Mouse (Mus musculus): ENCODE results near the gene Slc25a39.
"Not testable (repeated sequence)": the region's sequence is repeated elsewhere in the genome, so short reads cannot be mapped to it uniquely, and the experiment has no call there.

Slc25a39 gene

GRCm38 (mm10) chr11:102415034-102415802, 7.5 kb upstream of the Slc25a39 start:
- DNase-seq (ENCODE audit: extremely low read depth, low read depth, low spot score): no peak

- DNase-seq (ENCODE audit: extremely low read depth, low read depth, low spot score): no peak
Observed at GRCm38 (mm10) chr11:102413059-102413458, 5.3 kb upstream of the Slc25a39 start.

DNA sequence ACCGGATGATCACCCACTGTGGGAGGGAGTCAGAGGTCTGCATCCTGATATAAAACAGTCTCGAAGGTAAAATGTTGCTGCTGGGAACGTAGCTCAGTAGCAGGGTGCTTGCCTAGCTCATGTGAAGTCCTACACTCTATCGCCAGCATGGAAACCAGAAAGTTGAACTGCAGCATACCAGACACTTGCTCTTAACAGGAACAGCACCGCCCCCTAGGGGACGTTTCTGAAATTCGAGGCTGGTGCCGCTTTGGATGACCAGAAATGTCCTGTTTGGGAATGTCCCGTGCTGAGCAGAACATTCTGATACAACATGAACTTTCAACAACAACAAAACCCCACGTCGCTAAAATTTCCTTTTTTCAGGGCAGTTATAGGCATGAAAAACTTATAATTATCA, 4.0 kb upstream of the Slc25a39 start:
- no peak for DNase-seq (ENCODE audit: extremely low read depth, low read depth, low spot score)

- no peak for DNase-seq (ENCODE audit: extremely low read depth, low read depth, low spot score)
Observed at GRCm38 (mm10) chr11:102411061-102411460, 3.3 kb upstream of the Slc25a39 start.

GRCm38 (mm10) chr11:102410345-102410744, 2.6 kb upstream of the Slc25a39 start:
- not testable (repeated sequence) for DNase-seq (ENCODE audit: extremely low read depth, low read depth, low spot score)

DNA sequence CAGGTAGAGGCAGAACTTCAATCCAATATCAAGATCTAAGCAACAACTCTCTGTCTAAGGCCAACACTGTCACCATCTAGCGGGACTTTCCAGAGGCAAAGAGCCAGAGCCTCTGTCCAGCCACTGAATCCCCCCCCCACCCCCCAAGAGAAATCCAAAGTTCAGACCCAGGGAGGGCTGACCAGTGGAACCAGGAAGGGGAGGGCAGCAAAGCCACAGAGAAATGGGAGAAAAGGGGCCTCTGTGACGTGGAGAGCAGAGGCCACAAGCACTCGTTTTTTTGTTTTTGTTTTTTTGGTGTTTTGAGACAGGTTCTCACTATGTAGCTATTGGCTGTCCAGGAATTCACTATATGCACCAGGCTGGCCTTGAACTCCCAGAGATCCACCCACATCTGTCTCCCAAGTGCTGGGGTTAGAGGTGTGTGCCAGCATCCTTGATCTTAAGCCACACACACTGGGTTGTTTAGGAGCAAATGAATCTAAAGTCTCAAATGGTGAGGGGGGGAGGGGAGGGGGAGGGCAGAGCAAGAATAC, 2.1 kb upstream of the Slc25a39 start:
- DNase-seq (ENCODE audit: extremely low read depth, low read depth, low spot score): no peak

DNA sequence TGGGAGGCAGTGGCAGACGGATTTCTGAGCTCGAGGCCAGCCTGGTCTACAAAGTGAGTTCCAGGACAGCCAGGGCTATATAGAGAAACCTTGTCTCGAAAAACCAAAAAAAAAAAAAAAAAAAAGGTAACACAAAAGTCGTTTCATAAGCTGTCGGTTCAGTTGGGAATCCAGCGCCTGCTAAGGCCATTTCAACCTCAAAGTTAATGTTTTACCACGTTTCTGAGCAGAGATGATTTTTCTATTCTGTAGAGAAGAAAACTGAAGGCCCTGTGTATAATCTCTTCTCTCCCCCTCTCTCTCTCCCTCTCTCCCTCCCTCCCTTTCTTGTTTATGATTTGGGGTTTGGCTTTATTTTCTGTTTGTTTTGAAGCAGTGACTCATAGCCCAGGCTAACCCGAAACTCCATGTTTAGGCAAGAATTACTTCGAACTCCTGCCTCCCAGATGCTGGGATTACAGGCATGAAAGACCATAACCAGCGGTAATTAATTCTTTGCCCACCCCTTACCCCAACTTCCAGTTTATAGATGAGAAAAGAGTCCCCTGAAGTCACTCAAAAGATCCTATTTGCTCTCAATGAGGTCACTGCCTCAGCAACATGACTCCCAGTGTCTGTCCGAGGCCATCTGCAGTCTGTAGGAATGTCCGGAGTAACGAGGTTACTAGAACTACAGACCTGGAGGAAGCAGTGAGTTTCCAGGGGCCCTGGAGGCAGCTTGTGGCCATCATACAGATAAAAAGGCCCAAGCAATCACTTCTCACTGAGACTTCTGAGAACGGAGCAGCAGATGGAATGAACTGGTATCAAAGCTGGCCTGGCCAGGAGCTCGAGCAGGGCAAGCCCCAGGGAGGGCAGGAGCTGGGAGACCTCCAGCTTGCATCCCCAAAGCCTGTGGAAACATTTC, 1.4 kb upstream of the Slc25a39 start:
- DNase-seq (ENCODE audit: extremely low read depth, low read depth, low spot score): no peak

DNA sequence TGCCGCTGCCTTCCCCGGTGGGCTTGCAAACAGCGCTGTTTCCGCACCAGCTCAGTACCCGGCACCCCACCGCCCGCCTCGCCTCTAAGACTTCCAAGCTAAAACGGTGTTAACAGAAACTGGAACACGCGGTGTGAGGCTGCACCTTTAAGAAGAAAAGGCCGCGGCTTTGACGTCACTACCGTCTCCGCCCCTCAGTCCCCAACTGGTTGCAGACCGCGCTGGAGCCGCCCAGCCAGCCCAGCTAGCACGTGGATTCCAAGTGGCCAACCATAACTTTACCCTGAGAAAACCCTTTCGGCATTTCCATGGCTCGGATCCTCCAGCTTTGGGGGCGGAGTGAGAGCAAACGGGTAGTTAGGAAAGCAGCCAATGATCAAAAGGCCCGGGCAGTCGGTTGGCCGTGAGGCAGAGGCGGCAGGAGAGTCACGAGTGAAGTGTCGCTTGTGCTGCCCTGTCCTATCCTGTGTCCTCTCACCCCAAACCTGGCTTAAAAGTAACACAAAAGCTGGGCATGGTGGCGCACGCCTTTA, 664 bp upstream of the Slc25a39 start:
- DNase-seq (ENCODE audit: extremely low read depth, low read depth, low spot score): peak; percentile 87

DNA sequence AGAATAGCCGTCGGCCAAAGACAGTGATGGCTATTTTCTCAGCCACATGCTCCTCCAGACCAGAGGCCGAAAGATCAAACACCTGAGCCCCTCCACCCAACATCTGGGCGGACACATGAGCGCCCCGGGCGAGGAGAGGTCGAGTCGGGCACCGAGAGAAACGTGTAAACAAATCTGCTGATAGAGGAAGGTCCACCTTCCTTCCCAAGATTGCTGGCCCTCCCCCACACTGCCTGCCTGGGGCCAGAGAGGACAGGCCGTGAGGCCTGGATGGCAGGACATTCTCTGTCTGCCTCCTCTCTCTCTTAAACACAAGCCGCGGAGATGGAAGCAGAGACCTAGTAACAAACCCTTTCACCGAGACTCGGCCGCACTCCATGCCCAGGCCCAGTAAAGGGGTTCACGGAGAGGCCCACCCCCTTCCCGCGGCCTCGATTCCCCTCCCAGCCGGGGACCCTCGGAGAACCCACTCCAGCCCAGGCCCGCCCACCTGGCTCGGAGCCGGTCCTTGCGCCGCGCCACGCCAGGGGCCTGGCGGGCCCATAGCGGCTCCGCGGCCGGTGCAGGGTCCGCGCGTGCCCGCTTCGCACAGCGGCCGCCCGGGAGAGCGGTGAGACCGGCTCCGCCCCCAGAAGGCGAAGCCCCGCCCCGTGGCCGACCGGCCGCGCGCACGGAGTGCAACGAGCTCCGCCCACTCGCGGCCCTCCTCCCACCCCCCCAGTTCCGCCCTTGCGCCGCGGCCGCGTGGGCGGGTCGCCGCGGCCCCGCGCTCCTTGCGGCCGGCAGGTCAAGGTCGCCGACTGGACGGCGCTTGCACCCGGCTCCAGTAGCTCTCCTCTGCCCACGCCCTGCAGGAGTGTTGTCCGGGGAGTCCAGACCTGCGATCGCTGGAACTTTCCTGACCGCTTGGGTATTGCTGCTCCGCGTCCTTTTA, 579 bp downstream of the Slc25a39 start:
- no peak for DNase-seq (ENCODE audit: extremely low read depth, low read depth, low spot score)

- no peak for DNase-seq (ENCODE audit: extremely low read depth, low read depth, low spot score)
Observed at GRCm38 (mm10) chr11:102406401-102406800, 1.3 kb downstream of the Slc25a39 start.

GRCm38 (mm10) chr11:102405544-102406285, 2.0 kb downstream of the Slc25a39 start:
- no peak for DNase-seq (ENCODE audit: extremely low read depth, low read depth, low spot score)

DNA sequence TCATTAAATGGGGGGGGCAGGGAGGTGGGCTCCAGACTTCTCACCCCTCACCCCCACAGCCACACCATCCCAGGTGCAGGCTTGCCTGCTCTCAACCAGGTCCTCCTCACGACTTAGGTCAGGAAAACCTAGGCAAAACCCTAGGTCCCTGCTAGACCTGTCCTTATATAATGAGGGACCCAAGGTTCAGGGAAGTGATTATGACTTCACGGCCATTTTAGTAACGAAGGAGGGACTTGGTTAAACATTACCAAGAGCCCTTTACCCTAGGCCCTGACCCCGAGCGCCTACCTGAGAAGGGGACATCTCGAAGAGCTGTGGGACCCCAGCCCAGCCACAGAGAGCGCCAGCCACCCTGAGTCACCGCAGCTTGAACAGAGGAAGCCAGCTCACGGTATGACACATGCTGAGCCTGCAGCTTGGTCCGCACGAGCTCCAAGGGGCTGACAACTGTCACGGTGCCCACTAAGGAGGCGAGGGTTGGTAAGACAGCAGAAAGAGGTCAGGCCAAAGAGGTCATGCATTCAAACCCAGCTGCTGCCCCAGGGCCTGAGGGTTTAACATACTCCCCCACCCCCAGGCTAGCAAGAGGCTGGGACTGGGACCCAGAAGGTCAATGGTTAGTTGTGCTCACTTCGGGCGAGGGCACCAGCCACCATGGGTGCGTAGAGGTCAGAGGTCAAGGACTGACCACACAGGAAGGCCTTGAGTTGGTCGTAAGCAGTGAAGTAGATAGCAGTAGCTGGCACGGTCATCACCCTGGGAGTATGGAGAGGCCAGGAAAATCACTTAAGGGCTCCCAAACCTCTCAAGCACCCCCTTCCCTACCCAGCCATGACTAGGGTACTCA, 3.4 kb downstream of the Slc25a39 start:
- no peak for DNase-seq (ENCODE audit: extremely low read depth, low read depth, low spot score)

DNA sequence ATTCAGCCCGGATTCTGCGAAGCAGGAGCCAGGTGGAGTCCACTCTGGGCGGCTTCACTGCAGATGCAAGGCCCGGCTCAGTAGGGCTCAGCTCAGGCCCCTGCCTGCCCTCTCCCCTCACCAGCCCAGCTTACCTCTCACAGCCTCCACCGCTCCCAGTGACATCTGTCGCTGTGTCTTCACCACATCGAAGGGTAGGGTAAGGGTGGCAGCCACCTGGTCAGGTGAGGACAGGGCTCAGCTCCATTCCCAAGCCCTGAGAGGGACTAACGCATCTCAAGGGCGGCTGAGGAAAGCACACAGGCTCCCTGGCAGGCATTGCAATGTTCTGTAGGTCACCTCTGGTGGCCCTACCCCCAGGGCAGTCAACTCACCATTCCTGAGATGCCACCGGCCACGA, 4.1 kb downstream of the Slc25a39 start:
- DNase-seq (ENCODE audit: extremely low read depth, low read depth, low spot score): no peak

DNA sequence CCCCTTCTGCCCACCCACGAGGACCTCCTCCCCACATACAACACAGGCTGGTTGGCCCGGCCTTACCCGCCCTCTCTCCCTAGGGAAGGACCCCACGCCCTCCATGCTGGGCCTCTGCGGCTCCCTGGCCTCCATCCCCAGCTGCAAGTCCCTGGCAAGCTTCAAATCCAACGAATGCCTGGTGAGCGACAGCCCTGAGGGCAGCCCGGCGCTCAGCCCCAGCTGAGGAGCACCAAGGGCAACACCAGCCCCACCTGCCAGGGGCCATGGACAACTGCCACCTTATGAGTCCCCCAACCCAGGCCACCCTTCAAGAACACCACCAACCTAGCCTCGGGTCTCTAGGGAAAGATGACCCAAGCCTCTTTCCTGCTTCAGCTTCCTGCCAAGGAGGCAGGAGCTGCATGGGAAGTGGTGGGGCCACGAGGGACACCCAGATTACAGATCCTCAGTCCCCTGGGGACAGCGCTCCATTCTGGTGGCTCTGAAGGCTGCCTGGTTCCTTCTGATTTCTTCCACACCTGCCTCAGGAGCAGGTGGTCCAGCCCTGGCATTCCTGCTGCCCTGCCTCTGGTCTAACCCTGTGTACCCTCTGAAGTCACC, 5.7 kb downstream of the Slc25a39 start:
- no peak for DNase-seq (ENCODE audit: extremely low read depth, low read depth, low spot score)

DNA sequence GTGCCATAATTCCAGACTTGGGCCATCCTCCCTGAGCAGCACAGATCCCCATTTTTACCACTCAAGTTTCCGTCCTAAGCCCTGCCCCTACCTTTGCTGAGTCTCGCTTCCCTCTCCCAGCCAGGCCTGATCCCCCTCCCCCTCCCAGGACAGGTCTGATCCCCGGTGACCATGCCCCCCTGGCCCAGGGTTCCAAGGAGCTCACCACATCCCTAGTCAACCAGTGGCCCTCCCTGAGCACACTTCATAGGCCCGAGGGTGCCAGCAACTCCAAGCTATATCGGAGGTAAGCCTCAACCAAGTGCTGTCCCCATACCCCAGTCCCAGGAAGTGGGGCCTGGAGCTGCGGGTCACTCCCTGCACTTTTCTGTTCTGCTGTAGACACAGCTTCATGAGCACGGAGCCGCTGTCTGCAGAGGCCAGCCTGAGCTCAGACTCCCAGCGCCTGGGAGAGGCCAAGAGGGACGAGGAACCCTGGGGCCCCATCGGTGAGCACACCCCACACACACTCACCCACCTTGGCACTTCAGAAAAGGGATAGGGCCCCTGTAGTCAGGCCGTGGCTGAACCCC, 7.1 kb downstream of the Slc25a39 start:
- DNase-seq (ENCODE audit: extremely low read depth, low read depth, low spot score): no peak

- no peak for DNase-seq (ENCODE audit: extremely low read depth, low read depth, low spot score)
Observed at GRCm38 (mm10) chr11:102399610-102400072, 8.1 kb downstream of the Slc25a39 start.

DNA sequence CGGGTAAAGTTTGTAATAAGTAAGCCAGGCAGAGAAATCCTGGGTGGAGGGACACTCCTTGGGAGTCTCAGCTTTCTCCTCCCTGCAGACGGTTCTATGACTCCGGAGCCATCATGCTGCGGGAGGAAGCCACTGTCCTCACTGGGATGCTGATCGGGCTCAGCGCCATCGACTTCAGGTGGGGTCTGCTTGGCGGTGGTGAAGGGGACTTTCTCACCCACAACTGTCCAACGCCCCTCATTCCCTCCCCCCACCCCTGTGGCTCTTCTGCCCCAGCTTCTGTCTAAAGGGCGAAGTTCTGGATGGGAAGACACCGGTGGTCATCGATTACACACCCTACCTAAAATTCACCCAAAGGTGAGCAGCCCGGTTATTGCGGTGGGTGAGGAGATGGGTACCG, 8.6 kb downstream of the Slc25a39 start:
- no peak for DNase-seq (ENCODE audit: extremely low read depth, low read depth, low spot score)

All from fat pad, adult 2 months (tissue).